Comparison of ENCODE assay signal across 24 mouse cellular contexts in the genomic region with DNA sequence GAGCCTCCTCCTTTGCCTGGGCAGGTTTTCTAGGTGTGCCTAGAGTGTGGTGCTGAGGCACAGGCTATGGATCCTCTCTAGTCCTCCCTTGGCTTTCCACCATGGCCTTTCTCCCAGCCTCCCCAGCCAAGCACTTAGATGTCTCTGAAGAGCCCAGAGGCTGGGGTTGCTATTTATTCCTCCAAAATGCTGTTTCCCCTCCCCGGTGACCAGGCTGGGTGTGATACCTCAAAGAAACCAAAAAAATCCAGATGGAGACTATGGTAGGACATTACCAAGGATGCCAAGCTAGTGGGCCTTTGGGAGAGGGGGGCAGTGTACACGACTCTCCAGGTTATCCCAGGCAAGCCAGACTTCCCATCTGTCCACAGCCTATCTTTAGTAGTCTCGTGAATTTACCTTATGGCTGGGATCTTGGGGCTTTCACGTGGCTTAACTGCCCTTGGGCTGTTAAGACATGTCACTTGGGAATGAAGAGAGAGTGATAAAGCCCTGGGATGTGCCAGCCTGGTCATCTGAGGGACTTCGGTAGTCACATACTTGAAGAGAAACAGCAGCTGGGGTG.
"Had no signal": no experiment of that assay in that cellular context is flagged by ENCODE, and none has a peak within 500 bp of the region (broad histone marks: within the 10 kb centered on the region; RNA-seq: fewer than 3 reads in every experiment).

No protein-coding gene starts in this region.

- H3K27me3 ChIP-seq: limb, embryonic 13.5 days; midbrain, embryonic 13.5 days; neural tube, embryonic 13.5 days; stomach, embryonic 15.5 days had no signal

- ATAC-seq: liver, embryonic 12.5 days; midbrain, embryonic 13.5 days; midbrain, embryonic 16.5 days had no signal

- H3K9me3 ChIP-seq: limb, embryonic 10.5 days; limb, embryonic 13.5 days; liver, embryonic 12.5 days; liver, embryonic 15.5 days; lung, embryonic 15.5 days; megakaryocyte, embryonic 14.5 days; midbrain, embryonic 10.5 days; midbrain, embryonic 13.5 days; neural tube, embryonic 13.5 days; stomach, embryonic 15.5 days had no signal

- H3K4me2 ChIP-seq: limb, embryonic 13.5 days; liver, embryonic 12.5 days; liver, embryonic 15.5 days; lung, embryonic 15.5 days; midbrain, embryonic 13.5 days; neural tube, embryonic 13.5 days; stomach, embryonic 15.5 days had no signal

- H3K9ac ChIP-seq: limb, embryonic 13.5 days; liver, embryonic 12.5 days; liver, embryonic 15.5 days; lung, embryonic 15.5 days; midbrain, embryonic 13.5 days; neural tube, embryonic 13.5 days; stomach, embryonic 15.5 days had no signal

- DNase-seq: kidney, adult 8-10 months; kidney, postnatal 4 days; layer of hippocampus, adult 9-11 months; layer of hippocampus, postnatal 36 days; liver; lung, adult 18-20 months; lung, postnatal 10 days; lung, postnatal 36 days; retina, postnatal 1 day; spleen, adult 18-20 months; thymus, postnatal 25 days had no signal

- H3K36me3 ChIP-seq: liver, embryonic 12.5 days; liver, embryonic 15.5 days; lung, embryonic 15.5 days; stomach, embryonic 15.5 days had no signal

- H3K4me3 ChIP-seq: limb, embryonic 10.5 days; limb, embryonic 13.5 days; liver, embryonic 12.5 days; liver, embryonic 15.5 days; lung, embryonic 15.5 days; megakaryocyte, embryonic 14.5 days; midbrain, embryonic 10.5 days; midbrain, embryonic 13.5 days; myocyte; neural tube, embryonic 13.5 days; stomach, embryonic 15.5 days had no signal

- H3K27ac ChIP-seq: kidney, postnatal 0 days; limb, embryonic 10.5 days; limb, embryonic 13.5 days; liver, embryonic 12.5 days; liver, embryonic 15.5 days; lung, embryonic 15.5 days; midbrain, embryonic 10.5 days; midbrain, embryonic 13.5 days; neural tube, embryonic 13.5 days; stomach, embryonic 15.5 days had no signal

- H3K4me1 ChIP-seq: liver, embryonic 12.5 days; liver, embryonic 15.5 days; lung, embryonic 15.5 days; megakaryocyte, embryonic 14.5 days; stomach, embryonic 15.5 days had no signal
